Mouse (Mus musculus) adrenal gland, postnatal 4 days (tissue): ENCODE results near the gene Sh3bgrl. TPM values are rescaled to one million over a fixed set of nuclear protein-coding genes. Genes with fewer than 3 reads are reported as not detected.

Experiments
- DNase-seq, 2 experiments: peaks; one replicate each; pipeline ENCODE4 v3.0.0; 2021 to 2022; ENCODE audit warnings: low spot score in 2 of 2, mixed read lengths in 2 of 2
- total RNA-seq, 2 experiments: library from RNA; stranded (reverse); gene quantifications; 2 replicates each; pipeline ENCODE4 v1.2.3; 2021

The Sh3bgrl gene
- total RNA-seq, 2 experiments from 2014 or later = 100 to 108 TPM

GRCm38 (mm10) chrX:109130066-109130465, 34.9 kb downstream of the Sh3bgrl start:
- no peak for DNase-seq

- no peak for DNase-seq
Observed at GRCm38 (mm10) chrX:109131834-109132233, 36.7 kb downstream of the Sh3bgrl start.

- DNase-seq = no peak
Observed at GRCm38 (mm10) chrX:109132463-109132862, 37.3 kb downstream of the Sh3bgrl start.

DNA sequence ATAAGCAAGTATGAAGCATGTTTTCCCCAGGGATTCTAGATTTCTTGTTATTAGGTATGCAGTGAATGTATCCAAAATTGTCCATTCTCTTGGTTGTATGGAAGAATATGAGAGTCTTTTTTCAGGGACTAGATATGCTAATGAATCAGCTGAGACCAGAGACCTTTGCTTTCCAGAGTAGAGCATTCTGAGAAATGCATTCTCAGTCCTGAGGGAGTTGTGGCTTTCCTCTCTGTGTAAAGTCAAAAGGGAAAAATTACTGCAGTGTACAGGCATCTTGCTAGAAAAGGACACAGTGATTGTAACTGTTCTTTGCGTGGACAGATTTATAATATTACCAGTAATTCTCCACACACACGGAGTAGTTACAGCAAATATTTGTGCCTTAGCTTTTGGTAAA, 38.3 kb downstream of the Sh3bgrl start:
- DNase-seq = no peak

DNA sequence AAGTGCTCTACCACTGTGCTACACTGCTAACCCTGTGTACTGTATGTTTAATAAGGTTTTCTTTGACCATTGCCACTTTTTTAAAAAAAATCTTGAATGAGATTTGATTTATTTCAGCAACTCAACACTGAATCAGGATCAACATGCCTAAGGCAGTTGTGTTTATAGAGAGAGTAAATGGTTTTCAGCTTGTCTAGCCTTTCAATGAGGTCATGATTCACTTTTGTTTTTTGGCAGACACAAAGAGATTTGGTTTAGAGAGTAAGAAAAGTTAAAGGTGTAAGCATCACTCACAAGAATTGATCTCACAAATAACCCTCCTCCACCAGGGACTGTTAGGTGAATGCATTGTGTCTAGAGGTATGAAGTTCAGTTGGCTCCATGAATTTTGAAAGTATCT, 41.1 kb downstream of the Sh3bgrl start:
- DNase-seq = no peak

DNA sequence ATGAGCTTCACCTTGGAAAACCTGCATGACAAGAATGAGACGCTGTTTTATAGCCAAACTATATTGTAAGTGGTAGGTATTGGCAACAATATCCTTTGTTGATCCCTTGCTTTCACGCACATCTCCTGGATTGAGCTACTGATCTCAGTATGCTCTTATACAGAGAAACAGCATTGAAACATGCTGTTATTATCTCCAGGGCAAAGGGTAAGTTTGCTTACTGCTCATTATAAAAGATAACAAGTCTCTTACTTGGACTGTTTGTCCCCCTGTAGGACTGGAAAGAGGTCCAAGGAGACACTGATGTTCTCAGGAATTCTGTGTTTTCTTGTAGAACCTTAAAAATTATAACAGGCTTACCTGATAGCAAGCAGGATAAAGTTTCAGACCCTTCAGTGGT, 41.7 kb downstream of the Sh3bgrl start:
- DNase-seq = no peak

GRCm38 (mm10) chrX:109137295-109137694, 42.1 kb downstream of the Sh3bgrl start:
- no peak for DNase-seq

- no peak for DNase-seq
Observed at GRCm38 (mm10) chrX:109141337-109141870, 46.2 kb downstream of the Sh3bgrl start.

DNA sequence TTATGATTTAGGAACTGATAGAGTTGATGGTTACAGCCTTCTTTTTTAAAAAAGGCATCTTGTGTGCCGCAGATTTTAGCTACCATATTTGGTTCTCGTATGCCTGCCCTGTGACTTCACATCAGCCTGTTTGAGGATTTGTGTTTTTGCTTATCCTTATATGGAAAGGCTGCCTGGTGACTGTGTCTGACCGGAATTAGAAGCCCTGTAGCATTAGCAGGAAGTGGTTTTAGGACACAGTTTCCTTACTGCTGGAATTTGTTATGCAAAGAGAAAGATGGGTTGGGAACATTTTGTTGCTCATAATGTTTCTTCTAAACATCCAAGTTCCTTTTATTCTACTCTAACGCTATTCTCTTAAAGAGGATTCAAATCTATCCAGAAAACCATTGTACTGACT, 47.1 kb downstream of the Sh3bgrl start:
- no peak for DNase-seq

GRCm38 (mm10) chrX:109145779-109146178, 50.6 kb downstream of the Sh3bgrl start:
- no peak for DNase-seq

DNA sequence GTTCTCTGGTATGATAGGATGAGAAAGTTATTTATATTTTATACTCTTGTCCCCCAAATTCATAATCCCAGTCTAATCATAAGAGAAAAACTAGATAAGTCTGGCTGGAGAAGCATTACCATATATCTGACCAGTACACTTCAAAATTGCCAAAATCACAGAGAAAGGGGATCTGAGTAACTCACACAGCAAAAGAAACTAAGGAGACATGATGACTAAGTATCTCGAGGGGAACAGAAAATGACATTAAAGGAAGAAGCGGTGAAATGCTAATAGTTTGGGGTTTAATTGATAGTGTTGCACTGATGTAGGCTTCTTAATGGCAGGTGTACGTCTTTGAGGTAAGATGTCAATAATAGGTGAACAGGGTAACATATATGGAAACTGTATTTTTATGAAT, 51.9 kb downstream of the Sh3bgrl start:
- no peak for DNase-seq

- no peak for DNase-seq
Observed at GRCm38 (mm10) chrX:109151228-109151627, 56.1 kb downstream of the Sh3bgrl start.

GRCm38 (mm10) chrX:109160326-109160725, 65.2 kb downstream of the Sh3bgrl start:
- no peak for DNase-seq

- DNase-seq = no peak
Observed at GRCm38 (mm10) chrX:109160901-109161300, 65.7 kb downstream of the Sh3bgrl start.

DNA sequence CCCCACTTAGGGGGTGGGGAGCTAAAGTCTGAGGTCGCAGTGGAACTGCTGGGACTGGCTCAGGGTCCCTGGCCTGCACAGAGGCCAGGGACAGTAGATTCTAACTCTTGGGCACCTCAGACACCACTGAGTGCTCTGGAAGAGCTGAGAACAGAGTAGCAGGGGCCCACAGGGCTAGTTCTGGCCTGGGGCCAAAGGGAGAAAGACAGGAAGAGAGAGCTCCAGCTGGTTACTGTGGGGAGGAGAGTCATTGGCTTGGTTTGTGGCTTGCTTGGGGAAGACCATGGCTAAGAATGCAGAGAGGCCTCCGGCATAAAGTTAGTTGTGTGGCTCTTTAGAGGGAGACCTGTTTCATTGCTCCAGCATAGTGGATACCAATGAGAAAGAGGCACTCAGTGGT, 79.9 kb downstream of the Sh3bgrl start:
- no peak for DNase-seq

GRCm38 (mm10) chrX:109175470-109175869, 80.3 kb downstream of the Sh3bgrl start:
- no peak for DNase-seq

- no peak for DNase-seq
Observed at GRCm38 (mm10) chrX:109184706-109185478, 89.7 kb downstream of the Sh3bgrl start.

DNA sequence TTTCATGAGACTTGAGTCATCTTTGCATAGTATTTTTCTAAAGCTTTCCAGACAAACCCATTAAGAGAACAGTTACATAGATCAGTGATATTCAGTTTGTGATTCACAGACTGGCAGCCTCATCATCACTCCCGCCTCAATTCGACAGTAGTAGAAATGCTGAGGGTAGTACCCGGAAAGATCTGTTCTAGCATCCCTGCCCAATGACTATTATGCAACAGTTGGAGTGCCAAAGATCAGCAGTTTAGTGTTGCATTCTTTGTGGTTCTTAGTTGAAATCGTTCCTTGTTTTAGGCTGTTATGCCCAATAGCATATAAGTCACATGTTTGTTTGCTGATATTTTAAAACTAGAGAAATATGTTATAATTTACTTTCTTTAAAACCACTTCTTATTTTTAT, 94.4 kb downstream of the Sh3bgrl start:
- DNase-seq = no peak

DNA sequence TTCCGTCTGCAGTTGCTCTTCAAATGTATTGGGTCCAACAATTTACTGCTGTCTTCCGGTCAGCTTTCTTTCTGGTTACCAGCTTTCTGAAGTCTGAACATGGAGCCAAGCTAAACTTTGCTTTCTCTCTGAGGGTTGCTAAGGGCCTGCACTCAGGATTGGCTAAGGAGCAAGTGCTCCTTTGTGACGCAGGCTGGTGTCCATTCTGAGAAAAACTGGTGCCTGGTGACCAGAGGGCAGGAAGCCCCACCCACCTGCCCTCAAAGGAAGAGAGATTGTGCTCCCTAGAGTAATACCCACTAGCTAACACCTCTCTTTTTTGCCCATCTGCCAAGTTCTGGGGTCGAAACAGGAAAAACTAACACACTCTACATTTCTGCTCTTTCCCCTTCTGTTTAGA, 95.8 kb downstream of the Sh3bgrl start:
- DNase-seq = no peak

DNA sequence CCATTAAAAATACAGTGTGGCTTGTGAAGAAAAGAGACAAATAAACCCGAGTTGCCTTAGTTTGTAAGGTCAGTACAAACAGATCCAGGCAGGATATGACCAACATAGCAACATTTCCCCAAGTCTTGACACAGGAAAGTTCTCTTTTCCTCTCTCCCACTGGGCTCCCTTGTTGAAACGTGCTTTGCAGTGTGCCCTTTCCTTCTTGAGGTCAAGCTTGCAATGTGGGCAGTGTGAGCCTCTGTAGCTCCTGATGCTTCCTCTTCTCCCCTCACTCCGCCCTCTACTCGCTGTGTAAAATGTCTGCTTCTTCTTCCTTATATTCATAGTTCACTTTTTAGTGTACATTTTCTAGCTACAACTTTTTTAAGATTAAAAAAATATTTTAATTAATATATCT, 96.3 kb downstream of the Sh3bgrl start:
- no peak for DNase-seq

DNA sequence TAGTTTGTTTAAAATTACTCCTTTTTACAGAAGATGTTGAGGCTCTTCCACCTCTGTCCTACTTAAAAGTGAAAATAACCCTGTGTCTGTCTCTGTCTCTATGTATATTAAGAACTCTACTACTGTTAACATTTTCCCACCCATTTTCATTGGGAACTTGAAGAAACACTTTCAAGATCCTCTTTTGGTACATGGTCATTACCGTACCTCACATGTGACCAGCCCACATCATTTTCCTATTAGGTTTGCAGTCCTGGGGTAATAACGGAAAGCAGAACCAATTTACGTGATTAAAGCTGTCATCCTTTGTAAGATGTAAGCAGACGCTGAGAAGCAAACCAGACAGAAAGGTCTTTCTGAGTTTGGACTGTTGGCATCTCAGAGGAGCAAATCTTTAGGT, 101.3 kb downstream of the Sh3bgrl start, which contains the start of gene Gm6377:
Gene Gm6377 (plus strand): TSS at position 289 of the 400 bp plus-strand sequence.
- DNase-seq = no peak

DNA sequence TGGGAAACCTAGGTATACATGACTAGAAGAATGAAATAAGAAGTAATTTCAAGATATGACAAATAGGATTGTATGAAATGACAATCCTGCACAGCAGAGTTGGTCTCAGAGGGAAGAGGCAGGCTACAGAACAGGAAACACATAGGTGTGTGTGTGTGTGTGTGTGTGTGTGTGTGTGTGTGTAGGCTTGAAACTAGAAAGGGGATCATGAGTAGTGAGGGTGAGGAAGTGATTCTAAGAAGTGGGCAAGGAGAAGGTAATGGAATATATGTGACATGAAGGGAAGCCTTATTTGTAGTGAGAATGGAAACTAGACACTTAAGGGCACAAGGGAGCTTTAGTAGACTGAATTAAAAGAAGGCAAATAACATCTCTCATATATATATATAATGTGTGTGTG, 112.7 kb downstream of the Sh3bgrl start:
- DNase-seq = no peak

DNA sequence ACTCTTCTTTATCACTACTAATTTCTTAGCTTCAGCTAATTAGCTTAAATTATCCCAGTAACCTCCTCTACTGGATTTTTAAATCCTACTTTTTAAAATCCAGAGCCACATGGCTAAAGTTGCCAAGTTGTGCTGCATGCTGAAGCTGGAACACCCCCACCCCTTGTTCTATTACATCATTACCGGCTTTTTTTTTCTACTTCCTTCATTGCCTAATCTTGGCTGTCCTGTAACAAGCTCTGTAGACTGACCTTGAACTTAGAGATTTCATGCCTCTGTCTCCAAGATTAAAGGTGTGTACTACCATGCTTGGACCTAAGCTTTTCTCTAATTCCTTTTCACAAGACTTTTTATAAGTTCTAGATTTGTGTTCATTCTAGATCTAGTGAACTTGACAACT, 133.6 kb downstream of the Sh3bgrl start:
- DNase-seq = no peak
